Mouse (Mus musculus) right cerebral cortex, postnatal 14 days (tissue): ENCODE data around the gene Spata48.

Experiments
- DNase-seq: peaks from one replicate; pipeline ENCODE4 v3.0.0; 2022

The Spata48 gene

DNA sequence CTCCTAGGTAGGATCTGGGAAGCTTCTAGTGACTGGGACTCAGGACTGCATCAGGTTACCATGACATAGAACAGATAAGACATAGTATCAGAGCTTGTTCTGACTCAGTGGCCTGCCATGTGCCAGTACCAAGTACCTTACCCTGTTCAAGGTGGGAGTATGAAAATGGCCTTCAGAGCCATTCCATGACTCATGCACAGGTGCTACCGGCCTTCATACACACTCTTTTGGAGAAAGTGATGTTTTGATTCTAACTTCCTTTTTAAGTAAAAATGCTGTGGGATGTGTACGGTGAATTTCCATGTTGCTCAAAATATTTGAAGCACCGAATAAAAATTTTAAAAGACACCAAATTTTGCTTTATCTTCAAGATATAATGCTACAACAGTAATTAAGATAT, 84.1 kb downstream of the Spata48 start:
- DNase-seq, result no peak

DNA sequence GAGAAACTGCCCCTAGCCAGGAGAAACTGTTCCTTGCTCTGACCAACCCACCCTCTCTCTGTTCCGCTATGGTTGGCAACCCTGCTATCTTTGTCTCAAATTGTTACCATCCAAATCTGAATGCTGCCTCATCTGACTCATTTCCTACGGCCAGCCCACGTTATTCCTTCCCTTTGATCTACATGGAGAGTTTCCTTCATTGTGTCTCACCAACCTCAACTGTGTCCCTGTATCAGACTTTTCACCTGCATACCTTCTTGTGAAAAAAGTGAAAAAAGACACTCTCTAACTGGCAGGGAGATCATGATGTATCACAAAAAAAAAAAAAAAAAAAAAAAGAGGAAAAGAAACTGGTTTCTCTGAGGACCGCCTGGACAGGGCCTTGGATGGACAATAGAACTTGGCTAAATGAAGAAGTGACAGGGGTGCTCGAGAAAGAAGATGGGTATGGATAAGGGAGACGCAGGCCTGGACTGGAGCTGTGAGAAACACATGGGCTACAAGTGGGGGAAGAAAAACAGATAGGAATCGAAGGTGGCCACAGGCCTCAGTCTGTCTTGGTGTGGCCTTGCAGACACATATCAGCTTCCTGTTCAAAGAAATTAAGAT, 85.1 kb downstream of the Spata48 start:
- DNase-seq, result no peak

GRCm38 (mm10) chr11:11547597-11548240, 85.8 kb downstream of the Spata48 start:
- DNase-seq, result no peak

GRCm38 (mm10) chr11:11555563-11555962, 93.7 kb downstream of the Spata48 start:
- DNase-seq, result no peak

DNA sequence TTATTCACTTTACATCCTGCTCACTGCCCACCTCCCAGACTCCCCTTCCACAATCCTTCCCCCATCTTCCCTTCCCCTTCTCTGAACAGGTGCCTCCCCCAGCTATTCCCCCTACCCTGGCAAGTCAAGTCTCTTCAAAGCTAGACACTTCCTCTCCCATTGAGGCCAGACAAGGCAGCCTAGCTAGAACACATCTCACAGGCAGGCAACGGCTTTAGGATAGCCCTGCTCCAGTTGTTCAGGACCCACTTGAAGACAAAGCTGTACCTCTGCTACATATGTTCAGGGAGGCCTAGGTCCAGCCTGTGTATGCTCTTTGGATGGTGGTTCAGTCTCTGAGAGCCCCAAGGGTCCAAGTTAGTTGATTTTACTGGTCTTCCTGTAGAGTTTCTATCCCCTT, 94.3 kb downstream of the Spata48 start:
- no peak for DNase-seq

- peak; percentile 18 for DNase-seq
Measured at GRCm38 (mm10) chr11:11557173-11557967, 95.5 kb downstream of the Spata48 start.

DNA sequence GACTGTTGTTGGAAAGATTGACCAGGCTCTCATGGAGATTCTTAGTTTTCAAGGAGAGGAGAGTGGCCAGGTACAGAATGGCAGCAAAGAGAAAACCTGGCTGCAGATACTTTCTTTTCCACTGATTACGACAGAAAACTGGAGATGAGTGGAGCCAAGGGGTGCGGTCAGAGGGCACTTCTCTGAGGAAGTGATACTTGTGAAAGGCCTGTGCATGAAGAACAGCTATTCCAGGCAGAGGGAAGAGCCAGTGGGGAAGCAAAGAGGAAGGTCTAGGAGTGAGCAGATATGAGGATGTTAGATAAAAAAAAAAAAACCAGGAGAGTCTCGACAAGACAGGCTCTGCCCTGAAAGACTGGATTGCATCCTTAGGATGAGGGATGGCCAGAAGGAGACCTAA, 96.8 kb downstream of the Spata48 start:
- no peak for DNase-seq

DNA sequence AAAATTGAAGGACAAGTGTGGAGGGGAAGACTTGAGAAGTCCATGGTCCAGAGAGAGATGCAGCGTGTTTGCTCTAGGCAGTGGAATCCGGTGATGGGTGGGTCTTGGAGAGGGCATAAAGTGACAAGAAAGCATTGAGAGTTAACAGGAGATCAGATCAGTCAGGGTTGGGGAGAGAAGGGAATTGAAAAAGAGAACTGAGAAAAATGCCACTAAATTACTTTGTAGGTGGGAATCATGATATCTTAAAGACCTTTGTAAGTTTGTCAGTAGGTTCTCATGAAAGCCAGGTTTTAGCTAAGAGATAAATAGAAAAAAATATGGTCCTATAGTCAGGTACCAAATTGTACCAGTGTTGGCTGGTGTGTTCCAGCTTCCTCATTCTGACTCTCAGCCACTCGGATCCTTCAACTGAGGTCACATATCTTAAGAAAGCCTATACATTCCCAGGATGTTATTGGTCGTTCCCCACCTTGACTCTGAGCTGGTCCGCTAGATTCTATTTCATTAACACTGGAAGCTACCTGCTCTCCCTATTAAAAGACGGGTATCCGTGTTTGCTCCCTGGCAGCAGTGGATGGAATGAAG, 97.3 kb downstream of the Spata48 start:
- no peak for DNase-seq

GRCm38 (mm10) chr11:11561118-11561517, 99.2 kb downstream of the Spata48 start:
- no peak for DNase-seq

DNA sequence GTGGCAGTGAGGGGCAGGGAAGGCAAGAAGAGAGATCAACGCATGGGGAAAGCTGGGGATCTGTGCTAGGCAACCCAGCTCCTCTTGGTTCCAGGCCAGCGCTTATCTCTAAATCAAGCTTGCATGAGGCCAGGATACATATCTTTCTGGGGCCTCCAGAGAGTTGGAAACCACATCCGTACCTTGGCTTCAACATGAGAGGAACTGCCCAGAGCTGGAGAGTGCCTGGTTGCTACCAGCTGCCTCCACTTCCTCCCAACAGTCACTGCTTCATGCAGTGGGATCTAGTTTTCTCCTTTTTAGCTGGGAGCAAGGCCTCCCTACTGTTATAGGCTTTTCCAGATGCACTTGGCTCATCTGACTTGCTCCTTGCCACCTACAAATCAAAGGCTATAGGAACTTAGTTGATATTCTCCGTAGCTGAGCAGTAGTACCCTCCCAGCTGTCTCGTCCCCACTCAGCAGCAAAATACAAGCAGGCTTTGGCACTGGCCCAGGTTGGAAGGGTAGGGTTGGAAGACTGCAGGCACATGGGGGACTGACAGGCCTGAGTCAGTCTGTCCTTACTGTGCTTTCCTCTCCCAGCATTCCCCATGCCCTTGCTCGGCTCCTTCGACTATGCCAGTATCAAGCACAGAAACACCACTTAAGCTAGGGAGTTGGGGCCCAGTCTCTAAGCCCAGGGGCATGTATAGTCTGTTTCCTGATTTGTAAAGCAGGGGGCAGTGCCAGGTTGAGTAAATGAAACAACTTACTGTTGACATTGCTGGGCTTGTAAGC, 102.6 kb downstream of the Spata48 start:
- DNase-seq, result peak; percentile 8
